Mouse (Mus musculus): ENCODE data around the gene Btbd9. TPM values are rescaled to one million over a fixed set of nuclear protein-coding genes. Genes with fewer than 3 reads are reported as not detected.

Btbd9 gene
- polyA plus RNA-seq, 1 experiment from 2014 or later = 38.3 TPM

DNA sequence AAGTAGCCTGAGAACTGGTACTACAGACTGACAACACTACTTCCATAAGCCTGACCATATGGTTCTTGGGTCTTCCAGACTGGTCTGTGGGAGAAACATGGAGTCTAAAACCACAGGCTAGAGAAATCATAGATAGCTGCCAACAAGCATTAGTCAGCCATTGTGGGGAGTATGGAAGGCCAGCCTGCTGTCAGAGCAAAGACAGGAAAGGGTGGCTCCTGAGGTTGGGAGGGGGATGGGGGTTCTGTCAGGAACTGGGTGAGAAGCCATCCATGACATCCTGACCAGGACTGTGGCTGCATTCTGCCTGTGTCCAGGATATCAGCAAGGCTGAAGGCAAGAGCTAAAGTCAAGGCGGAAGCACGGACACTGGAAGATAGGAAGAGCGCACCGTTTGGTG, 137.5 kb downstream of the Btbd9 start:
- H3K4me1 ChIP-seq (replicated peaks) = peaks cover 19% of the 10 kb centered on the region

DNA sequence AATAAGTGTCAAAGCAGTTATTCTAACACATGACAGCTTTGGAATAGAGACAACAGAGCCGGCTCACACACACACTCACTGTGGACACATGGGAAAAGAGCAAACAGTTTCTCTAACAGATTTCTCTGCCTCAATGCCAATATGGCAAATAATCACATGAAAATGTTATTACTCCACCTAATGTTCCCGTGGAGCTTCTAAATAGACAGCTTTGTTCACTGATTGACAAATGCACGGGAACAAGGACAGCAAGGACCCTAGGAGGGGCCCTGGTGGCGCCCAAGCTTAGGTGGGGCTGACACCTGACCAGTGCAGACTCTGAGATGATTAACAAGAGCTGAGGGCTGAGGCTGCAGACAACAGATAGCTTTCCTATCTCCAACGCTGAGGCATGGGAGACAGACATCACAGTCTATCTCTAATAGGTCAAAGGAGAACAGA, 140.2 kb downstream of the Btbd9 start:
- Histone ChIP-seq H3K27ac (no peak overlapping the region), H3K4me2 (no peak overlapping the region), H3K27me3 (no peaks in the 10 kb centered on the region), H3K9me3 (replicated peaks) (no peaks in the 10 kb centered on the region), H3K9ac (no peak overlapping the region), H3K4me1 (replicated peaks) (peaks cover 14% of the 10 kb centered on the region), H3K36me3 (no peaks in the 10 kb centered on the region), H3K4me3 (no peak overlapping the region)
- no peak for ATAC-seq (replicated peaks; ENCODE audit: insufficient number of reproducible peaks, insufficient read depth, low FRiP score, low read depth)
- WGBS = 54% methylated on average over 5 of the region's 5 CpGs

More for the DNA sequence above, 137.5 kb downstream of the Btbd9 start:
- Histone ChIP-seq H3K9ac (no peak overlapping the region), H3K4me3 (no peak overlapping the region), H3K4me2 (no peak overlapping the region), H3K27ac (no peak overlapping the region), H3K9me3 (replicated peaks) (no peaks in the 10 kb centered on the region), H3K36me3 (peaks cover under 1% of the 10 kb centered on the region; the same call in 1 of the 2 replicates), H3K27me3 (no peaks in the 10 kb centered on the region)
- 51% methylated on average over 4 of the region's 4 CpGs for WGBS
- ATAC-seq (replicated peaks; ENCODE audit: insufficient number of reproducible peaks, insufficient read depth, low FRiP score, low read depth) = no peak

DNA sequence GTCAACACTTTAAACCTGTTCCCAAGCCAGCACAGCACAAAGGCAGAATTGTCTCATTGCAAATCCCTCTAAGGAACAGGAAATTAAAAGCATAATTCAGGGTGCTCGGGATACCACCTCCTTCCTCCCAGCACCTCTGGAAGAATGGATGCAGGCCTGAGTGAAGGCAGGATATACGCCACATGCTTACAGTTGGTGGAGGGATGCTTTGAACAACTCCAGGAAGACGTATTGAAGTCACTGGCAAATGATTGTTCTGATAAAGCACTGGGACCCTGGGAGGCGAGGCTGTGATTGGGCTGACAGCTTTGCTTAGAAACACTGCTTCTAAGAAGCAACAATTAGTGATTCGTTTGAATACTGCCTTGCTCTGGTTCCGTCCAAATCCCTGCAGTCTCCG, 140.8 kb downstream of the Btbd9 start:
- WGBS = 66% methylated on average over 7 of the region's 7 CpGs
- H3K27ac ChIP-seq = no peak overlapping the region

DNA sequence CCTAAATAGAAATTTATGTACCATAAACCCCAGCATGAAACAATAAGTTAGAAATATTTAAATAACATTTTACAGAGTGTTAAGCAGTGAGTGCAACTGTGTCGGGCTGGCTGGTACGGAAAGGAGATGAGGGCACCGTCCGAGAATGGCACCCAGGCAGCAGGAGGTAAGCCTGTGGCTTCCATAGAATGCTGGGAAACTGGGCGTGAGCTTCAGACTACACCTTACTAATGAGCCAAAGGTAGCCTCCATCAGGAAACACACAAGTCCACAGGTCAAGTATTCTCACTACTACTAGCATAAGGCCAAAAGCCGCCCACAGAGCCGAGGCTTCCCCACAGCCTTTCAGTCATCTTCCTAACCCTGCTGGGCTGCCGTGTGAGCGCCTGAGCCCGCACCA, 144.2 kb downstream of the Btbd9 start:
- Histone ChIP-seq H3K4me1 (replicated peaks) (peaks cover 8% of the 10 kb centered on the region), H3K9ac (no peak overlapping the region), H3K27ac (no peak overlapping the region), H3K27me3 (no peaks in the 10 kb centered on the region), H3K4me2 (no peak overlapping the region), H3K9me3 (replicated peaks) (no peaks in the 10 kb centered on the region), H3K4me3 (no peak overlapping the region), H3K36me3 (no peaks in the 10 kb centered on the region)
- 94% methylated on average over 10 of the region's 10 CpGs for WGBS
- no peak for ATAC-seq (replicated peaks; ENCODE audit: insufficient number of reproducible peaks, insufficient read depth, low FRiP score, low read depth)

More for the DNA sequence above, 140.8 kb downstream of the Btbd9 start:
- no peak overlapping the region for H3K4me3 ChIP-seq
- ATAC-seq (replicated peaks; ENCODE audit: insufficient number of reproducible peaks, insufficient read depth, low FRiP score, low read depth) = no peak
- no peaks in the 10 kb centered on the region for H3K27me3 ChIP-seq
- H3K9me3 ChIP-seq (replicated peaks) = no peaks in the 10 kb centered on the region
- no peak overlapping the region for H3K4me2 ChIP-seq
- H3K36me3 ChIP-seq = no peaks in the 10 kb centered on the region
- H3K4me1 ChIP-seq (replicated peaks) = peaks cover 14% of the 10 kb centered on the region
- H3K9ac ChIP-seq = no peak overlapping the region

DNA sequence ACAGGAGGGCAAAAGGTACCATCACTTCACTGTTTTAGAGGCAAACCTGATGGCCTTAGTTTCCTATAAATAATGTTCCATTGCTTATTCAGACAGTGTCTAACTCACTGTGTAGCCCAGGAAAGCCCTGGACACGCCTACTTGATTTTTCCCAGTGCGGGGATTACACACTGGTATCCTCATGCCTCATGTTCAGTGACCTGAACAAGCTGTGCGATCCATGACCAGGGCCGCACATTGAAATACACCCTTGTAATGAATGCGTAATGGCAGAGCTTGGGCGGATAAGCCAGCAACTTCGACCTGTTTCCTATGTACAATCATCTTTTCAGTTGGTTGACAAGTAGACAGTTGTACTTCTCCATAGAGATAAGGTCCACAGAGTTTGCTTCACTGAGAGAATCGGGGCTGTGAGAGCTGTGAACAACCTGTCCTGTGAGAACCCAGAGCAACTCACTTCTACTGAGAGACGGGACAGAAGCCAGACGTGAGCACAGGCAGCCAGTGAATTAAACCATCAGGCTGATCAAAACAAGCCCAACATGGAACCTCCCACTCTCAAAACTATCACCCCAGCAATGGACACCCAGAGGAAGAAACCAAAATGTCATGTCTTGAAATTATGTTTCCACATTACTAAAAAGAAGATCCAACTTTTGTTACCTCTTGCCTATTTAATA, 145.2 kb downstream of the Btbd9 start:
- Histone ChIP-seq H3K27me3 (no peaks in the 10 kb centered on the region), H3K9me3 (replicated peaks) (no peaks in the 10 kb centered on the region), H3K4me1 (replicated peaks) (peaks cover 6% of the 10 kb centered on the region; the same call in 1 of the 2 replicates), H3K36me3 (no peaks in the 10 kb centered on the region), H3K27ac (no peak overlapping the region), H3K9ac (no peak overlapping the region), H3K4me3 (no peak overlapping the region), H3K4me2 (no peak overlapping the region)
- no peak for ATAC-seq (replicated peaks; ENCODE audit: insufficient number of reproducible peaks, insufficient read depth, low FRiP score, low read depth)
- WGBS = 65% methylated on average over 10 of the region's 10 CpGs

DNA sequence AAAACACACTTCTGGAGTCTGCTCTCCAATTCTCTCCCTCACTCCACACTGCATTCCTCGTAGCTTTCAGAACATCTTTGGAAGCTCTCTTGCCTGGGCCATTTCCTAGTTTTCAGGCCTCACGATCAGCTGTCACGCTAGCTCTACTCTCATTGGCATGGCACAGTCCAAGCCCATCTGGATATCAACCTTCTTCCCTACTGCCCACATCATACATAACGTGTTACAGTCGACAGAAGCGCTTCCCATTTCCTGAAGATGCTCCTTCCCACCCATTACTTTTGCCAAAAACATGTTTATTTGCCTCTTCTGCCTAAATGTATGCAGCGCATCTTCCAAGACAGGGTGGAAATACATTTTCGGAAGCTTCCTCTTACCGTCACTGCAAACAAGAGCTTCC, 147.6 kb downstream of the Btbd9 start:
- WGBS = 94% methylated on average over 9 of the region's 9 CpGs
- H3K4me1 ChIP-seq (replicated peaks) = peaks cover 5% of the 10 kb centered on the region; the same call in 1 of the 2 replicates
- no peak overlapping the region for H3K4me2 ChIP-seq
- no peaks in the 10 kb centered on the region for H3K36me3 ChIP-seq
- H3K4me3 ChIP-seq = no peak overlapping the region
- ATAC-seq (replicated peaks; ENCODE audit: insufficient number of reproducible peaks, insufficient read depth, low FRiP score, low read depth) = no peak
- no peaks in the 10 kb centered on the region for H3K27me3 ChIP-seq
- H3K9ac ChIP-seq = no peak overlapping the region
- H3K27ac ChIP-seq = no peak overlapping the region
- H3K9me3 ChIP-seq (replicated peaks) = no peaks in the 10 kb centered on the region

GRCm38 (mm10) chr17:30423256-30423852, 152.9 kb downstream of the Btbd9 start:
- 38% methylated on average over 4 of the region's 4 CpGs for WGBS
- no peak overlapping the region for H3K9ac ChIP-seq
- no peaks in the 10 kb centered on the region for H3K9me3 ChIP-seq (replicated peaks)
- no peak for ATAC-seq (replicated peaks; ENCODE audit: insufficient number of reproducible peaks, insufficient read depth, low FRiP score, low read depth)
- no peaks in the 10 kb centered on the region for H3K27me3 ChIP-seq
- peak overlapping the region; percentile 48 for H3K27ac ChIP-seq
- peaks cover 14% of the 10 kb centered on the region for H3K4me1 ChIP-seq (replicated peaks)
- no peak overlapping the region for H3K4me3 ChIP-seq
- H3K4me2 ChIP-seq = no peak overlapping the region
- H3K36me3 ChIP-seq = no peaks in the 10 kb centered on the region

- ATAC-seq (replicated peaks; ENCODE audit: insufficient number of reproducible peaks, insufficient read depth, low FRiP score, low read depth) = no peak
- H3K4me2 ChIP-seq = no peak overlapping the region
- H3K9ac ChIP-seq = no peak overlapping the region
- H3K36me3 ChIP-seq = no peaks in the 10 kb centered on the region
- H3K27ac ChIP-seq = no peak overlapping the region
- H3K4me1 ChIP-seq (replicated peaks) = peaks cover 14% of the 10 kb centered on the region
- WGBS = 83% methylated on average over 1 of the region's 1 CpGs
- no peak overlapping the region for H3K4me3 ChIP-seq
- no peaks in the 10 kb centered on the region for H3K9me3 ChIP-seq (replicated peaks)
- H3K27me3 ChIP-seq = no peaks in the 10 kb centered on the region
Measured at GRCm38 (mm10) chr17:30422278-30422677, 154.0 kb downstream of the Btbd9 start.

DNA sequence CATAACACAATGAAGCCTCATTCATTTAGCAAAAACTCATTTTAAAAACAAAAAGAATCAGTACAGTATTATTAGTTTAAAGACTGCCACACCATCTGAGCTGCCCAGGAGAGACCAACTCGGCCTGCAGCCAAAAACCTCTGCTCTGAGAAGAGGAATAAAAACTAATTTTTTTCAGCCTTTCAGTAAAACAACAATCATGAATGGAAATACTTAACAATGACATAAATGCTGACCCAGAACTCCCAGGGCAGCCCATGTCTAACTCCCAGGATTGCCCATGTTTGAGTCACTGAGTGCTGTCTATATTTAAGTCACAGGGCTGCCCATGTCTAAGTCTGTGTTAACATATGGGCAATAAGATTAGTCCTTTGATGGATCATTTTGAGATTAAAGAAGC, 155.0 kb downstream of the Btbd9 start:
- no peak overlapping the region for H3K4me2 ChIP-seq
- no peak overlapping the region for H3K4me3 ChIP-seq
- H3K36me3 ChIP-seq = no peaks in the 10 kb centered on the region
- WGBS = 77% methylated on average over 1 of the region's 1 CpGs
- H3K9me3 ChIP-seq (replicated peaks) = no peaks in the 10 kb centered on the region
- H3K27ac ChIP-seq = no peak overlapping the region
- peaks cover 12% of the 10 kb centered on the region for H3K4me1 ChIP-seq (replicated peaks)
- no peak overlapping the region for H3K9ac ChIP-seq
- no peaks in the 10 kb centered on the region for H3K27me3 ChIP-seq
- no peak for ATAC-seq (replicated peaks; ENCODE audit: insufficient number of reproducible peaks, insufficient read depth, low FRiP score, low read depth)

DNA sequence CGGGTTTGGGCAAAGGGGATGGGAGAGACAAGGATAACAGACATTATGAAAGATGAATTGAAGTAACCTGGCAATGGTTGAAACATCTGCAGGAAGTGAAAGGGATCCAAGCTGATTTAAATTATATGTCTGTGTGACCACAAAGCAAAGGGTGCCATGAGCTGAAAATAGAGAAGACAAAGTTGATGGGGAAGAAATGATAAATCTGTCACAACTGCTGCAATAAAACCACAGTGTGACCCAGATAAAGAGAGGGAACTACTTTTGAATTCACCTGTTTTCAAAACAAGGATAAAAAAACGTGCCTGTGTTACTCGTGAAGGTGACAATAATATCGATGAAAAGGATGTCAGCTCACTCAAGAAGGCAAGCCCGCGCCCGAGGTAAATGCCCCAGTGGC, 156.8 kb downstream of the Btbd9 start:
- Histone ChIP-seq H3K27me3 (no peaks in the 10 kb centered on the region), H3K4me2 (no peak overlapping the region), H3K4me1 (replicated peaks) (peaks cover 12% of the 10 kb centered on the region), H3K4me3 (no peak overlapping the region), H3K9ac (no peak overlapping the region), H3K9me3 (replicated peaks) (no peaks in the 10 kb centered on the region), H3K36me3 (no peaks in the 10 kb centered on the region), H3K27ac (no peak overlapping the region)
- 71% methylated on average over 7 of the region's 7 CpGs for WGBS
- ATAC-seq (replicated peaks; ENCODE audit: insufficient number of reproducible peaks, insufficient read depth, low FRiP score, low read depth) = no peak

- Histone ChIP-seq H3K27me3 (no peaks in the 10 kb centered on the region), H3K9ac (no peak overlapping the region), H3K4me2 (no peak overlapping the region), H3K4me1 (replicated peaks) (peaks cover 12% of the 10 kb centered on the region), H3K27ac (no peak overlapping the region), H3K4me3 (no peak overlapping the region), H3K36me3 (no peaks in the 10 kb centered on the region), H3K9me3 (replicated peaks) (no peaks in the 10 kb centered on the region)
- no peak for ATAC-seq (replicated peaks; ENCODE audit: insufficient number of reproducible peaks, insufficient read depth, low FRiP score, low read depth)
- WGBS = 41% methylated on average over 4 of the region's 4 CpGs
Measured at GRCm38 (mm10) chr17:30418510-30418909, 157.8 kb downstream of the Btbd9 start.

DNA sequence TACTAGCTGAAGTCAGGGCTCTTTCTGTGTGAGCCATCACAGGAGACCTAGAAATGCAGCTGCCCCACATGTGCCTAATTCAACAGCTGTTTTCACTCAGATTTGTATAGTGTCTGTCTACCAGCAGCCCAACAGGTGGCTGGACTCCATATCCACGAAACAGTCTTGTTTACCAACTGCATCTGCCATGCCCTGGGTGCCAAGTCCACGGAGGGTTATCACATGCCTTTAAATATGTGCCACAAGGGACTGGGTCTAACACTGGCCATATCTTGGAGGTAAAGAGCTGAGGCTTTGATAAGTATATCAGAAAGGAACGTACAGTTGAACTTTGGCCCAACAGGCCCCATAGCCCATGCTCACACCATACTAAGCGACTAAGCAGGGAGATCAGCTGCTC, 159.2 kb downstream of the Btbd9 start:
- H3K9me3 ChIP-seq (replicated peaks) = no peaks in the 10 kb centered on the region
- no peak for ATAC-seq (replicated peaks; ENCODE audit: insufficient number of reproducible peaks, insufficient read depth, low FRiP score, low read depth)
- H3K4me1 ChIP-seq (replicated peaks) = 0 out of 2 replicates have a peak, but pooled peaks cover 4% of the 10 kb centered on the region
- no peak overlapping the region for H3K4me2 ChIP-seq
- H3K9ac ChIP-seq = no peak overlapping the region
- H3K27ac ChIP-seq = no peak overlapping the region
- H3K36me3 ChIP-seq = no peaks in the 10 kb centered on the region
- WGBS = 56% methylated on average over 4 of the region's 4 CpGs
- H3K27me3 ChIP-seq = no peaks in the 10 kb centered on the region
- no peak overlapping the region for H3K4me3 ChIP-seq
